Mouse (Mus musculus) adrenal gland, postnatal 10 days (tissue): Measurements from ENCODE around the gene Slc26a10. TPM values are rescaled to one million over a fixed set of nuclear protein-coding genes. Genes with fewer than 3 reads are reported as not detected.

ENCODE experiments used
- DNase-seq: peaks from one replicate; pipeline ENCODE4 v3.0.0; 2021; ENCODE audit warnings: mixed read lengths
- long read RNA-seq, 2 experiments: library from polyadenylated mRNA; stranded (forward); transcript quantifications; one replicate each; pipeline ENCODE4 v2.0.0; 2021
- total RNA-seq, 2 experiments: library from RNA; stranded (reverse); gene quantifications; 2 replicates each; pipeline ENCODE4 v1.2.3; 2021

Gene Slc26a10
- 10 to 100 TPM in 1 of 2 experiments, 1 to 10 TPM in 1; 7.4 to 13.7 TPM for total RNA-seq
- long read RNA-seq, experiment 1, partial matches to known transcripts, result 1 of 3 reads
- long read RNA-seq, experiment 1, other reads (novel, unspliced or antisense), result 2 of 3 reads
- long read RNA-seq, experiment 2, partial matches to known transcripts, result 0 of 2 reads
- long read RNA-seq, experiment 2, other reads (novel, unspliced or antisense), result 2 of 2 reads

DNA sequence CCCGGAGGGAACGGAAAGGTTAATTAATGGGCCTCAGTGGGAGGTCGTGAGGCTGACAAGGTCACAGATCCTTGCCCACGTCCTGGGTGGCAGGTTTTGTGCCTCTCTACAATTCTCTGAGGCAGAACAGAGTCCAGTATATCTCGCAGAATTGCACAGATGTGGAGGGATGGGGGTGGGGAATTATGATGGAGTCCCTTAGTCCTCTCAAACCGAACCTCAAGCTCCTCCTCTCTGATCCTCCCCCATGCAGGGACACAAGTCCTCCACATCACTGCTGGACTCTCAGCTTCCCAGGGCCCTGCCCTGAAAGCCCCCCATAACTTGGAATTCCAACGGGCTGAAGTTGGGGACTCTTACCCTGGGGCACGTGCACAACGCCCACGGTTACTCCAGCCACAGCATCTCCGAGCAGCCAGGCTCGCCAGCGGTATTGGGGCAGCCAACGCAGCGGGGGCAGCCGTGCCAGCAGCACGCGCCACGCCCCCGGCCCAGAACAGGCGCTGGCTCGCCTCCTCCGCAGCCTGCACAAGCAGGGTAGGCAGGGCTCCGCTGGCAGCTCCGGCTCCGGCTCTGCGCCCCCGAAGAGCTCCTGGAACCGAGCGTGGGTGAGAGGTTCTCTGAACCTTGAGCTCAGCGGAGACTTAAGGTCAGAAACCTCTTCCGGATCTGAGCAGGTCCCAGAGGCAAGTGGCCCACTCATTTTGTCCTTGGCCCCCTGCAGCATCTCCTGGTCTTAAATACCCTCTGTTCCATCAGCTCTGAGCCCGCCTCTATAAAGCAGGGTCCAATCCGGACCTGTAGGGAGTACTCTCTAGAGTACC is at the start of gene Slc26a10:
Gene Slc26a10 (minus strand): TSS at position 775 of the 824 bp plus-strand sequence.
- no peak for DNase-seq

DNA sequence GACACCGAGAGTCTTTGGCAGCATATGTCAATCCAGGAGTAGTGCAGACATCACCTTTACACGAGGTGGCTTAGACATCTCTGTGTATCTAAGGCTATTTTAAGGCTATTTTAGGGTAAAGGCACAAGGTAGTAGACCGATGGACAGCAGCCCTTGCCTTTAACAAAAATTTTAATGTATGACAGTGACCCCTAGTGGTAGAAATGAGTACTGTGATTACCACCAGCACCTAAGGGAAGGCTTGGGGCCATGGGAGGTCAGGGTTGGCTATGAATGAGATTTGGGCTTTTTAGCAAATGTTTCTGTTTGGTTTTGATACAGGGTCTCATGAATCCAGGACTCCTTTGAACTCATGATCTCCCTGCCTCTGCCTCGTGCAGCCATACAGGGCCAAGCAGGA is 48.5 kb upstream of the Slc26a10 start:
- peak; percentile 56 for DNase-seq

DNA sequence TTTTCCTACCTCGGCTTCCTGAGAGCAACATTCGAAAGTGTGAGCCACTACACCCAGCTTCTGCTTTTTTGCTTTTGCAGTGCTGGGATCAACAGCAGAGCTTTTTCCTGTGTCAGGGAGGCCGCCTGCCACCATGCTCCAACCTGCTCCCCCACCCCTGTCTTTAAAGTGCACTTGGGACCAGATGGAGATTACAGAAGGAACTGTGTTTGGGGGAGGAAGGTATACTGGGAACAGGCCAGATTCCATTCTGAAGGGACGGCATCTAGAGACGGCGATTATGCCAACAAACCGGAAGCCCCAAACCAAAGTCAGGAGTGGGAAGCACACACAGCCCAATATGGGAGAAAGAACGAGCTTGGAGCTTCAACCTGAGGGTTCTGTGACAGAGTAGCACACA is 46.7 kb upstream of the Slc26a10 start:
- DNase-seq, result no peak

DNA sequence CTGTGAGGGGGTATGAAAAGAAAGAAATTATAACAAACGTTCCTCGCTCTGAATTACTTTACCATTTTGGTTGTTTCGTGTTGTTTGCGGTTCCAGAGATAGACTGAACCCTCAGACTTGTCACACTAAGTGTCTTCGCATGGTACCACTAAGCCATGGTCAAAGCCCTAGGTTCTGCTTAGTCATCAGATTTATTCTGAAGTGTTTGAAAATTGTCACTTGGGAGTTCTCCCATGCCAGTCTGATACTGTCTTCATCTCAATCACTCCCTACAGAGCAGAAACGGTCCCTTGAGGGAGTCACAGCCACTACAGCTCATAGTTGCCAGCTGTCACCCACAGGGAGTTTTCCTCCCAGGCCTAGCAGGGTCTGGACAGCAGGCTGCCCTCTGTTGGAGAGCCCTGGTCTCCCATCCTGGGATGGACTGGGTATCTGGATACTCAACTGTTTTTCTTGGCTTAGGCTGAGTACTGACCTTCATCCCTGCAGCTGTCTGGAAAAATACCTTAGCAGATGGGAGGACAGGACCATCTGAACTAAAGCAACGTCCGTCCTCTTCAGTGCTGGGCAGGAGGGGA is 46.0 kb upstream of the Slc26a10 start:
- DNase-seq, result peak; percentile 67

DNA sequence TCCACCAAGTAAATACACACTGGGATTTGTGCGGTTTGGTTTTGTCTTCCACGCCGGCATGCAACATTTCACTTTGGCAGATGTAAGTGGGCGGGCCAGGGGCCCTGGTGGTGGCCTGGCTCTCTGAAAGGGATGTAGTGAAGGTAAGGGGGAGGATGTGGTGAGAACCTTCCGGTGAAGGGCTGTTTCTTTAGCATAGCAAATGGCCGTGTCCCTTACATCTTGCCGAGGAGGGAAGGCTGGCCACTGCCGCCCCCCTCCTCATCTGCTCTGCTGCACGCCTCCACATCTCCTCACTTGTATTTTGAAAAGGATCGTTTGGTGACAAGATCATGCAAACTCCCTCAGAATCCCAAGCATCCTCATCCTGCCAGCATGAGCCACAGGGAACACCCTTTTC is 45.3 kb upstream of the Slc26a10 start:
- no peak for DNase-seq

DNA sequence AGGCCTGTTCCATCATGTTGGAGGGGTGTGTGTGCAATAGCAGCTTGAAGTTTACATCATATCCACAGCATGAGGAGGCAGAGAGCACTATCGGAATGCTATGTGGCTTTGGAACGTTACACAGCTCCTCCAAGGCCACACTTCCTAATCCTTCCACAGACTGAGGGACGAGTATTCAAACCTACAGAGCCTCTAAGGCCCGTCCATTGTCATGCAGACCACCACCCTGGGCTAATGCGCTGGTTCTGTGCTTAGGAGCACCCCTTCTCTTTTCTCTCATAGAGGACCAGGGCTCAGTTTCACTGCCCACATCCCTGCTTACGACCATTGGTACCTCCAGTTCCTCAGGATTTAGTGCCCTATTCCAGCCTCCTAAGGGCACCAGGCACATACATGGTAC is 44.8 kb upstream of the Slc26a10 start:
- DNase-seq, result no peak

DNA sequence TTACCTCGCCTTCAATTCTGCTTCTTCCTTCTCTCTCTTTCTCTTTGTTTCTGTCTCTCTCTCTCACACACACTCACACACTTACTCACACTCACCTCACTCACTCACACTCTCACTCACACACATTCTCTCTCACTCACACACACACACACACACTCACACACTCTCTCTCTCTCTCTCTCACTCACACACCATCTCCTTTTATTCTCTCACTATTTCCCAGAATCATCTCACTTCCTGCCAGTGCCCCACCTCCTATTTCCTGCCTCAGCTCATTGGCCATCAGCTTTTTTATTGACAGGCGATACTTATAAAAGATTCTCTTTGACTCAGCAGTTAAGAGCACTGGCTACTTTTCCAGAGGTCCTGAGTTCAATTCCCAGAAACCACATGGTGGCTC is 37.9 kb upstream of the Slc26a10 start:
- no peak for DNase-seq

DNA sequence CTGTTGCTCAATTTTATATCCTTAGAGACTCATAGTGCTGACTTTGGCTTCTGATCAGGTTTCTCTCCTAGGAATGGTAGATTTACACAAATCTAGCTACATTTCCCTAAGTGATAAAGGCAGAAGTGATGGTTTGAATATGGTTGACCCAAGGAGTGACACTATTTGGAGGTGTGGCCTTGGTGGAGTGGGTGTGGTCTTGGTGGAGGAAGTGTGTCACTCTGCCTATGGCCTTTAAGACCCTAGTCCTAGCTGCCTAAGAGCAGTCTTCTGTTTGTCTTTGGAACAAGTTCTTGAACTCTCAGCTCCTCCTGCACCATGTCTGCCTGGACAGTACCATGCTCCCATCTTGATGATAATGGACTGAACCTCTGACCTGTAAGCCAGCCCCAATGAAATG is 36.7 kb upstream of the Slc26a10 start:
- no peak for DNase-seq

DNA sequence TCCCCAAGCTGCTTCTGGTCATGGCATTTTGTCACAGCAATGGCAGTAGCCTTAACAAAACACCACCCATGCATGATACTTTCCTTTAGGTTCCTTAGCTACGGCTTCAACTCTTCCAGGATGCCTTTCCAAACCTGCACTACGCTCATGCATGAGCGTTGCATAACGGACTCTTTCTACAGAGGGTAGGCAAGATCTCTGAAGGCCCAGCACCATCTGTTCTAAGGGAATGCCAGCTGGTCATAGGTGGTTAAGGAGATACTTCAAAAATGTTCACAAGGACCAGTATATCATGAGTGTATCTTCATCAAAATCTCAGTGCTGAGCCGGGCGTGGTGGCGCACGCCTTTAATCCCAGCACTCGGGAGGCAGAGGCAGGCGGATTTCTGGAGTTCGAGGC is 36.0 kb upstream of the Slc26a10 start:
- DNase-seq, result no peak

DNA sequence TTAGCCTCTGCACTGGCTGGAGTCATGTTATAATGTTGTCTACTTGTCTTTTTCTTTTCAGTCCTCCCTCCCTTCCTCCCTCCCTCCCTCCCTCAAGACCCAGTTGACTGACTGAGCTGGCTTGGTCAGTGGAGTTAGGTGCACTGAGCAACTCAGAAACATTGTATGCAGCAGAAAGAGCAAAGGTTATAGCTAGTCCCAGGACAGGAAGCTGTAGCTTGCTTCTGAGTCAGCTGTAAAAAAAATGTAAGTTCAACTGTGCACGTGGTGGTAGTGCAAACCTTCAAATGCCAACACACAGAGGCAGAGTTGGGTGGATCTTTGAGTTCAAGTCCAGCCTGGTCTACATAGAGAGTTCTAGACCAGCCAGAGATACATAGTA is 34.0 kb upstream of the Slc26a10 start:
- DNase-seq, result no peak

DNA sequence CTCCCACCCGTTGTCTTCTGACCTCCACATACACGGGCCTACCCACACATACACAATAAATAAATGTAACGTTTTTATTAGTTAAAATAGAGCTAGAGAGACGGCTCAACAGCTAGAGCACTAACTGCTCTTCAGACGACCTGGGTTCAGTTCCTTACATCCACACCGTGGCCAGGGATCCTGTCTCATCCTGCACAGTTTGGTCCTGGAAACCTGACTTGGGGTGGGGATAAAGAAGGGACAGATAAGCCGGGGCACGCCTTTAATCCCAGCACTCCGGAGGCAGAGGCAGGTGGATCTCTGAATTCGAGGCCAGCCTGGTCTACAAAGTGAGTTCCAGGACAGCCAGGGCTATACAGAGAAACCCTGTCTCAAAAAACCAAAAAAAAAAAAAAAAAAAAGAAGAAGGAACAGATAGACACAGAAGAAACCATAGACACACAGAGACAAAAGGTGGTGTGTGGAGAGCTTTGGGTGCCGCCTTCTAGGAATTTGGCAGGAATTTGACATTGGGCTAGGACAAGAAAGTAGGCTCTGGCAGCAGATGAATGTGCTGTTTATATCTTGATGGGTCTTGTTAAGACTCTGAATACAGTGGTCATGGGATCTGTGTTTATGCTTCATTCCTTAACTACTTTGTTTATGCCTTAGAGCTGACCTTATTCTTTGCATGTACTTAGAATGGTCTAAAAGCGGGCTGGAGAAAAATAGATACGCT is 33.4 kb upstream of the Slc26a10 start:
- DNase-seq, result no peak

DNA sequence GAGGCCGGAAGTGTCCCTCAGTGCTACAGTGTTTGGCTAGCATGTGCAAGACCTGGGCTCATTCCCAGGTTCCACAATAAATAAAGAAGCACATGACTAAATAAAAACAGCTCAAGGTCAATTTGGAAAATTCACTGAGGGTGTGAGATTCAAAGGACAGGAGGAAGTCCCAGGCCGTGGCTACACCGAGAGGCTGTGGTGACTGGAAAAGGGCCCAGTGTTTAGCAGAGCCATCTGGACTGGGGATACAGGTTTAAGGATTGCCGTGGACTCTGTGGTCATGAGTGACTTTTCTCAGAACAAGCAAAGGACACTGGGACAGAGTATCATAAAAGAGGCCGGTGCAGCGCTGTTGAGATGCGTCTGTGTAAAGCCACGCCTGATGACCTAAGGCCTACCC is 32.8 kb upstream of the Slc26a10 start:
- DNase-seq, result no peak

DNA sequence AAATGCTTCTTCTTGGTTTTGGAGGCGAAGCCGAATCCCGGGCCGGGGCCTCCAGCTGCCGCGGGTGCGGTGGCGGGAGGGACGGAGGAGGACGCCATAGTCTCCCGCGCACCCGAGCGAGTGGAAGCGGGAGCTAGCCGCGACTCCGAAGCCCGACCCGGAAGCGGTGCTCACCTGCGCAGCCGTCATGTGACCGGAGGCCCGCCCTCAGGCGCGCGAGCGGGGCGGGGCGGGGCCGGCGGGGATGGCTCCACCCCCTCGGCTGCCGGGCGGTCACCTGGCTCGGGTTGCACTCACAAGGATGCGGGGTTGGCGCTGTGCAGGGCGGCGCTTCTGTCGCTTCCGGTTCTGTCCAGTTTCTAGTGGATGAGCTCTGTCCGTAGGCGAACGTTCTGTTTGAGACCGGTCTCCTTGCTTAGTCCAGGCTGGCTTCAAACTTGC is 31.0 kb upstream of the Slc26a10 start, which contains the start of gene Pip4k2c:
Gene Pip4k2c (minus strand): TSS at position 172 of the 441 bp plus-strand sequence.
- peak; percentile 96 for DNase-seq

DNA sequence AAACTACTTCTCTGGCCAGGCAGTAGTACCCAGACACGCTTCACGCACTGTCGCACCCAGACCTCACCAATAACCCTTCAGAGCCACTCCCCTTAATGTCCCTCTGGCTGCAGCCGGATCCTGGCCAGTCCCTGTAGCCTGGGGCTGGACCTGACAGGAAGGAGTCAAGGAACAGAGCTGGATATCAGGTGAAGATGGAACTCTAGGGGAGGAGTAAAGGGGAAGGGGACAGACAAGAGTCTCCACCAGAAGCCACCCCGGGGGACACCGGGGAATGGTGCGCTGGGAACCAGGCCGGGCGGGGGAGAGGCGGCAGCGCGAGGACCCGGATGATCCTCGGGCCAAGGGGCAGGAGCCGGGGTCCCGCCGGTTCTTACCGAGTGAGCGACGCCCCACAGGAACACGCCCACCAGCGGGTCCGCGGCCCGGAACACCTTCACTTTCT is 30.5 kb upstream of the Slc26a10 start:
- DNase-seq, result peak; percentile 50

DNA sequence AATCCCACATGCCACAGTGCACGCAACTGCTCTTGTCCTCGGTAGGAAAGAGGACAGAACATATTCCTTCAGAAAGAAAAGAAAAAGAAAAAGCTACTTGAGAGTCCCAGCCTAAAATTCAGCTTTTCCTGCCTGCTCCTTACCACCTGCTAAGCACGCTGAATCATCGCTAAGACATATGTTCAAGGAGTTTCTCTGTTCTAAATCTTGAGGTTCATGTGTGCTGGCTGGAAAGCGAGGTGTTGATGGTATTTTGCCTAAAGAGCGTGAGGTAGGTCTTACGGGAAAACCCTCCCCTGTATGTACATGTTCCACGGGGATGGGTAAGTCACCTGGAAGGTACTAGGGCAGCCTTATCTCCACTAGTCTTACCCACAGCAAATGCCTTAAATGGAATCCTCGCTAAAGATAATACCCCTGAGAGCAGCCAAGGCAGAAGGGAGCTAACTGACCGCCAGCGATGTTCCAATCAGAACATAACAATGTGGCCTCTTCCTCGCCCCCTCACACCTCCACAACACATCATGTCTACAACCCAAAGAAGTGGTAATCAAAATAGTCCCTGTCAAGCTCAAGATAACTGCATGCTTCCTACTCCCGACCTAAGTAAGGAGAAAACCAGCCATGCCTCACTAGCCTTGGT is 29.6 kb upstream of the Slc26a10 start:
- DNase-seq, result no peak

DNA sequence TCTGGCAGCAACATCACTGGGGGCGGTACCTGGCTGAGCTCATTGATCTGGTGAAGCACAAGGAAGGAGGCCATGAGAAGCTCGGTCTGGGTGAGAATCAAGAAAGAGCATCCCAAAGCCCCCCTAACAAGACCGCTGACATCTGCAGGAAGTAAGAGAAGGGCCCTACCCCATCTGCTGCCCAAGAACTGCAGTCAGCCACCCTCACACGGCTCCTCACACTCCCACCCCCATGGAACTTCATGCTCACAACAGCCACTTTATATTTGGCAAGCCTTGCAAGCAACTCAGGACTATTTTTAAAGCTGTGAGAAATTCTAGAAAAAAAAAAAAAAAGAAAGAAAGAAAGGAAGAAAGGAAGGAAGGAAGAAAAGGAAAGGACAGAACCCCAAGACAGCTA is 28.5 kb upstream of the Slc26a10 start:
- DNase-seq, result no peak

DNA sequence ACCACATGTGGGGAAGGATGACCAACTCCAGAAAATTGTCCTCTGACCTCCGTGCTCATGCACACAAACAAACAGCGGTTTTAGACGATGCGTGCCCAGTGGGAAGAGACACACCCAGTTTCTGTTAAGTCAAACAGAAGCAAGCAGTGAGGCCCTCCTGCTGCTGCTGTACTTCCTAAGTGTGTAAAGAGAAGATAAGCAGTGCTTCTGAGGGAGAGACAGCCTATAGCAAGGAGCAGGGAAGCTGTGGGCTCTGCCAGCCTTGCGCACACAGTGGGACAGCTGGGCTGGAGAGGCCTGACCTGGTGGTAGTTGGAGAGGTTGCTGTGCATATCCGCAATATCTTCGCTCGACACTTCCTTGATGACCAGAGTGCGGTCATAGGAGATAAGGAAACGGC is 24.9 kb upstream of the Slc26a10 start:
- DNase-seq, result no peak

DNA sequence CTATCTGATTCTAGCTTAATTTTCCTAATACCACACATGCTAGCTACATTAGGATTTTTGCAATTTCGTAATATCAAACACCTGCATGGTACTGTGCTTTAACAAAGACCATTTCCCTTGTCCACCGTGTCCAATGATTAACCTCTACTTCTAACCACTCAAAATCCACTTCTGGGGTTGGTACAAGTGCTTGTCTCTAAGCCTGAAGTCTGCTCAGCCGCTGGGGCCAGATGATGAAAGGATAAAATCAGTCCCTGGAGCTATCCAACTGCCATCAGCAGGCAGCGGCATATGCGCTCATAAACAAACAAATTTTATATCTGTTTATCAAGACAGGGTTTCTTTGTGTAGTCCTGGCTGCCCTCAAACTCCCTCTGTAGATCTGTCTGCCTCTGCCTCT is 24.1 kb upstream of the Slc26a10 start:
- DNase-seq, result no peak

DNA sequence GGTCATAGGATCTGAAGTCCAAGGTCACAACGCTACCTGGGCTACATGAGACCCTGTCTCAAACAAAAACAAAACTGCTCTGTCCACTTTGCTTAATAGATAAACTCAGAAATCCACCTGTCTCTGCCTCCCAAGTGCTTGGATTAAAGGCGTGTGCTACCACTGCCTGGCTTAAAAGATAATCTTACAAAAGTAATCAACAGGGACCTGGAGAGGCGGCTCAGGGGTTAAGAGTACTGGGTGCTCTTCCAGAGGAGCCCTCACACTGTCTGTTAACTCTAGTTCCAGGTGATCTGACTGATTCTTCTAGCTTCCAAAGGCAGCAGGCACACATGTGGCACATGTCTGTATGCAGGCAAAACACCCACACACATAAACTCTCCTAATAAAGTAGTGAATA is 22.7 kb upstream of the Slc26a10 start:
- DNase-seq, result no peak

DNA sequence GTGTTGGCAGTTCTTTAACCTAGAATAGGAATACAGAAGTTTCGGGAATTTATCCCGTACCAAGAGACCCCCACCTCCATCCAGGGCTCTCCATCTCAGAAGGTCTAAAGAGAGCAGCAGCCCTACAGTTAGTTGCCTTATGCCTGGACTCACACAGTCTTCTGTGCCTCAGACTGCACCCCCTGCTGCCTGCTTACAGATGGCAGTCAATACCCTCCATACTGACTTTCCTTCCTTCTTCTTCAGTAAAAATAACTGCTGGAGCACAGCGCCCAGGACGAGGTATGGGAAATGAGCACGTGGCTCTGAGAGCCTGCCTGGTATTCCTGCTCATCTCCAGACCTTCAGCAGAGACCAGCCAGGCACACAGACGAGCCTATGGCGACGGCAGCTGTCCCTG is 19.8 kb upstream of the Slc26a10 start:
- DNase-seq, result no peak

DNA sequence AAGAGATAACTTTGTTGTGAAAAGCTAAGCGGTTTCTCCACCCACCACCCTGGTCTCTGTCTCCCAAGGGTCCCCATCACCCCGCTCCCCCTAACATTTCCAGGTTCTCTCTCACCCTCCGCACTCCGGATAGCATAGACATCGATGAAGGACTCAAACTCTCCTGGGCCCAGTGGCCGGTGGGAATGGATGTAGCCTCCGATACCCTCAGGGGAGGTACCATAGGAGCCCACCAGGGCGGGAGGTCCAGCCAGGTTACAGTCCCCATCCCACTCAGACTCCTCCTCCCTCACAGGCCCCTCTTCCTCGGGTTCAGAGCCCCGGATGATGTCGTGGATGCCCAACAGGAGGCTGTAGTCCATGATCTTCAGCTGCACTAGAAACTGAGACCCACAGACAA is 19.0 kb upstream of the Slc26a10 start:
- no peak for DNase-seq

DNA sequence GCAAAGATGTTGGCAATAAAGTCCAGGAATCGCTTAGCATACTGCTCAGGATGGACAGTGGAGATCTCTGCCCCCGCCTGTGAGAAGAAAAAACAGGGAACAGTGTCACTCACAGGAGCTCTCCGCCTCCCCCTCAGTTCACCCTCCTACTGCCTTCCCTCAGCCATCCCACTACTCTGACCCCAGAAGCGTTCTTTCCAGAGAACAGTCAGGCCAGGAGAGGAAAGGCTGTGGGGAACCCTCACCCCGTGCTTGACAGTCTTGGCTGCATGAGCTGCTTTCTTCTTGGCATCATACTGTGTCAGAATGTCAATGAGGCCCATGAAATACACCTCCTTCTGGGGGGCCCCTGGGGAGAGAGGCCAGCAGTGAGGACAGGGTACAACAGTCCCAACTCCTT is 18.6 kb upstream of the Slc26a10 start:
- no peak for DNase-seq
